Mouse (Mus musculus) regulatory T cell (primary cell): ENCODE data around the gene Vmn1r55.
"Not testable (repeated sequence)": the region's sequence is repeated elsewhere in the genome, so short reads cannot be mapped to it uniquely, and the experiment has no call there.

Experiments used
- in situ Hi-C: fragments of 300-600 bp; cut with MboI, MseI; formaldehyde crosslinking; loops from one replicate; pipeline ENCODE4 v1.15.1; 2025; ENCODE audit warnings: high pct_unique_total_duplicates

The Vmn1r55 gene

GRCm38 (mm10) chr7:5149570-5149969 lies at the start of gene Vmn1r55:
Gene Vmn1r55 (minus strand): TSS chr7:5149670.
- in situ Hi-C loops = not testable (repeated sequence)

GRCm38 (mm10) chr7:5196647-5197046 lies 47.2 kb upstream of the Vmn1r55 start, which contains the start of gene Vmn1r56:
Gene Vmn1r56 (minus strand): TSS chr7:5196747.
- in situ Hi-C loops = not testable (repeated sequence)

GRCm38 (mm10) chr7:5125549-5126406 lies 23.7 kb downstream of the Vmn1r55 start, which contains the start of gene Rasl2-9:
Gene Rasl2-9 (minus strand): TSS chr7:5125950.
- in situ Hi-C loops = no loop called here

- in situ Hi-C loops = no loop called here
These were observed 24.4 kb downstream of the Vmn1r55 start for GRCm38 (mm10) chr7:5125078-5125477.

- in situ Hi-C loops = no loop called here
These were observed 32.6 kb downstream of the Vmn1r55 start, which contains the start of gene Rfpl4 for GRCm38 (mm10) chr7:5116850-5117249. Gene Rfpl4 (minus strand): TSS chr7:5116950.

- in situ Hi-C loops = no loop called here
These were observed 36.8 kb downstream of the Vmn1r55 start for GRCm38 (mm10) chr7:5112701-5113100.

- in situ Hi-C loops = no loop called here
These were observed 40.2 kb downstream of the Vmn1r55 start for GRCm38 (mm10) chr7:5109301-5109700.

GRCm38 (mm10) chr7:5108272-5108671 lies 41.2 kb downstream of the Vmn1r55 start:
- in situ Hi-C loops = no loop called here

- in situ Hi-C loops = no loop called here
These were observed 46.9 kb downstream of the Vmn1r55 start for GRCm38 (mm10) chr7:5102564-5102963.

- in situ Hi-C loops = no loop called here
These were observed 48.3 kb downstream of the Vmn1r55 start for GRCm38 (mm10) chr7:5101066-5101663.

GRCm38 (mm10) chr7:5099796-5100195 lies 49.7 kb downstream of the Vmn1r55 start:
- in situ Hi-C loops = no loop called here

GRCm38 (mm10) chr7:5098769-5099168 lies 50.7 kb downstream of the Vmn1r55 start:
- in situ Hi-C loops = no loop called here

GRCm38 (mm10) chr7:5092831-5093510 lies 56.5 kb downstream of the Vmn1r55 start:
- in situ Hi-C loops = no loop called here

- in situ Hi-C loops = no loop called here
These were observed 57.1 kb downstream of the Vmn1r55 start for GRCm38 (mm10) chr7:5092381-5092780.

- in situ Hi-C loops = no loop called here
These were observed 58.3 kb downstream of the Vmn1r55 start for GRCm38 (mm10) chr7:5091008-5091728.

GRCm38 (mm10) chr7:5089853-5090252 lies 59.6 kb downstream of the Vmn1r55 start:
- in situ Hi-C loops = loop anchor here (10.0 kb wide), 1 partner anchor 1095 kb away; no protein-coding TSS in a partner anchor

GRCm38 (mm10) chr7:5087886-5088285 lies 61.6 kb downstream of the Vmn1r55 start:
- in situ Hi-C loops = loop anchor here (10.0 kb wide), 1 partner anchor 1097 kb away; no protein-coding TSS in a partner anchor

- in situ Hi-C loops = loop anchor here (10.0 kb wide), 1 partner anchor 1098 kb away; no protein-coding TSS in a partner anchor
These were observed 62.5 kb downstream of the Vmn1r55 start for GRCm38 (mm10) chr7:5086921-5087440.

- in situ Hi-C loops = loop anchor here (10.0 kb wide), 1 partner anchor 1099 kb away; no protein-coding TSS in a partner anchor
These were observed 64.0 kb downstream of the Vmn1r55 start for GRCm38 (mm10) chr7:5085512-5085911.

- in situ Hi-C loops = loop anchor here (10.0 kb wide), 1 partner anchor 1101 kb away; no protein-coding TSS in a partner anchor
These were observed 66.0 kb downstream of the Vmn1r55 start for GRCm38 (mm10) chr7:5083325-5084105.
